Mouse (Mus musculus) kidney, adult 2 months (tissue): Measurements from ENCODE around the gene Phactr1. TPM values are rescaled to one million over a fixed set of nuclear protein-coding genes. Genes with fewer than 3 reads are reported as not detected.
A peak's percentile ranks its signal among the peaks of the same experiment; 100 is the strongest.

Experiments
- DNase-seq: peaks from one replicate; pipeline ENCODE4 v3.0.0; 2021
- H3K27ac ChIP-seq: fragments of 200-500 bp; 2 replicates; pipeline ENCODE4 v1.5.1; 2012; ENCODE audit warnings: low read depth, low read length, control low read depth, inconsistent platforms; ENCODE audit not compliant: insufficient read depth
- H3K27me3 ChIP-seq: fragments of 200-500 bp; replicated peaks from 2 replicates; pipeline ENCODE4 v1.6.1; 2012; ENCODE audit warnings: mild to moderate bottlenecking, moderate library complexity, low read length, inconsistent platforms; ENCODE audit not compliant: control insufficient read depth, insufficient read depth
- H3K36me3 ChIP-seq: fragments of 200-500 bp; 2 replicates; pipeline ENCODE4 v1.6.1; 2012; ENCODE audit warnings: mild to moderate bottlenecking, moderate library complexity, low read length, inconsistent platforms; ENCODE audit not compliant: control insufficient read depth, insufficient read depth
- H3K4me1 ChIP-seq: fragments of 200-500 bp; 2 replicates; pipeline ENCODE4 v1.6.1; 2011; ENCODE audit warnings: low read length; ENCODE audit not compliant: control insufficient read depth, insufficient read depth
- H3K4me3 ChIP-seq: fragments of 200-500 bp; 2 replicates; pipeline ENCODE4 v1.5.1; 2011; ENCODE audit warnings: mild to moderate bottlenecking, low read depth, low read length, control low read depth; ENCODE audit not compliant: insufficient read depth
- CTCF ChIP-seq: fragments of 200-500 bp; conservative IDR thresholded peaks from 2 replicates; pipeline ENCODE4 v1.5.1; 2011; ENCODE audit warnings: low read depth, mild to moderate bottlenecking, control low read depth, low read length, moderate library complexity, mixed read lengths; ENCODE audit not compliant: insufficient read depth, insufficient read length
- POLR2A ChIP-seq: fragments of 200-500 bp; IDR thresholded peaks from one replicate; pipeline ENCODE4 v1.6.1; 2011; ENCODE audit warnings: low read depth, low read length, control low read depth
- WGBS: fragments of 180-500 bp; shearing (Covaris S2); methylation state at CpG from one replicate; pipeline ENCODE4 v1.1.7; 2018; 5-methylcytosine and 5-hydroxymethylcytosine counted together
- polyA plus RNA-seq: library from polyadenylated mRNA; depleted of rRNA; stranded (reverse); fragments of >200 nt; gene quantifications from 2 replicates; pipeline ENCODE4 v1.2.3, GENCODE M21; 2012

Phactr1 gene
- polyA plus RNA-seq, 1 experiment, result 8.9 TPM

DNA sequence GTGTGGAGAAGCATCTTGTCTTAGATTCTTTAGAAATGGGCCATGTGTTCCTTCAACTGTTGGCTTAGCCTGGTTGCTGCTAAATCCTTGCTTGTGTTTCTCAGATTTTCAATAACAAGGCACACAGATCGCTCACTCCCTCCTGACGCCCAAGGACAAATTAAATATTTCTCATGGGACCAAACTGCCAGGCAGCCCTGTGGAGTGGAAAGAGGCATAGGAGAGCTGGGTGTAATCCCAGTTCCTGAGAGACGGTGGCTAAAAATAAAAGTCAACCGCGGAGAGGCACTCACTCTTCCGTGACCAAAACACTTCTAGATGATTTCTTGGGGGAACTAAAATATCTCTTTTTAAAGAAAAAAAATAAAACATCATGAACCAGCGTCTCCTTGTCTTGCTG is 143.5 kb downstream of the Phactr1 start:
- no peak for TF ChIP-seq CTCF
- TF ChIP-seq POLR2A, result no peak
- 60% methylated on average over 7 of the region's 7 CpGs for WGBS
- Histone ChIP-seq H3K4me1 (peaks cover 4% of the 10 kb centered on the region; the same call in 1 of the 2 replicates), H3K27me3 (no peaks in the 10 kb centered on the region), H3K36me3 (no peaks in the 10 kb centered on the region), H3K27ac (no peak overlapping the region), H3K4me3 (no peak overlapping the region)
- no peak for DNase-seq

DNA sequence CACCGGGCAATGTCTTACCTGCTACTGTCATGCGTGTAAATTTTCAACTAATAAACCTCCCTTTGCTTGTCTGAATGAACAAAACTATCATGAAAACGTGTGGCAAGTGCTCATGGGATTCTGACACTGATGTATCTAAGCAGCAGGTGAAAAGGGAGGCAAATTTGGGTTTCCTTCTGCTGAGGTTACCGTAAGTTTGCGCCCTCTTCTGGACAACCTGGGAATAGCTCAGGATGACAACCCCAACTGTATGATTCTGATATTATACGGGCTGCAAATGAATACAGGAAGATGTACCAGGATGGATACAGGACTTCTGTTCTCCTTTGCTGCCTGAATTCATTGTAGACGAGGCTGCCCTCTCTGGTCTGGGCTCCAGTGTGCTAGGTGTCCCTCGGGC is 146.2 kb downstream of the Phactr1 start:
- H3K4me3 ChIP-seq, result no peak overlapping the region
- H3K4me1 ChIP-seq, result peaks cover 4% of the 10 kb centered on the region; the same call in 1 of the 2 replicates
- H3K27me3 ChIP-seq, result no peaks in the 10 kb centered on the region
- 64% methylated on average over 8 of the region's 8 CpGs for WGBS
- DNase-seq, result peak; percentile 44
- no peak overlapping the region for H3K27ac ChIP-seq
- TF ChIP-seq CTCF (peak; percentile 55), POLR2A (no peak)
- H3K36me3 ChIP-seq, result no peaks in the 10 kb centered on the region

DNA sequence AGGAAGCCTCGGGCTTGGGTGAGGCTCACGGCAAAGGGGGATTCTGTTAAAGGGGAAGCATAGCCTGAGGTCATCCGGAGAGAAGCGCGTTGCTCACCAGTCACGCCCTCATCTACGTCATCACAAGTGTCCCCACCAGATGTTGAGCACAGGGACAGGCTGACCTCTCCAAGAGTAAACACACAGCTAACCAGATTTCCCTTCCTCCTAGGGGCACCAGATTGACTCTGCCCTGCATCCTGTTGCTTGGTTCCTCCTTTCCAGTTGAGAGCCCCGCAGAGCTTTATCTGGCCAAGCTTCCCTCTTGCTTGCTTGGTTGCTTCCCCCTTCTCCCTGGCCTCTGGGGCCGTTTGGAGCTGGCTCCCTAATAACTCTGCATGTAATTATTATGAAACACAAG is 148.6 kb downstream of the Phactr1 start:
- no peak overlapping the region for H3K27ac ChIP-seq
- no peaks in the 10 kb centered on the region for H3K36me3 ChIP-seq
- H3K4me1 ChIP-seq, result no peaks in the 10 kb centered on the region
- peak; percentile 21 for DNase-seq
- H3K4me3 ChIP-seq, result no peak overlapping the region
- WGBS, result 15% methylated on average over 9 of the region's 9 CpGs
- no peak for TF ChIP-seq POLR2A
- TF ChIP-seq CTCF, result no peak
- H3K27me3 ChIP-seq, result no peaks in the 10 kb centered on the region

GRCm38 (mm10) chr13:42835441-42835840 is 155.0 kb downstream of the Phactr1 start:
- WGBS, result 39% methylated on average over 2 of the region's 2 CpGs
- Histone ChIP-seq H3K36me3 (no peaks in the 10 kb centered on the region), H3K27me3 (no peaks in the 10 kb centered on the region), H3K27ac (no peak overlapping the region), H3K4me1 (no peaks in the 10 kb centered on the region), H3K4me3 (no peak overlapping the region)
- no peak for TF ChIP-seq POLR2A
- no peak for TF ChIP-seq CTCF
- DNase-seq, result peak; percentile 38

DNA sequence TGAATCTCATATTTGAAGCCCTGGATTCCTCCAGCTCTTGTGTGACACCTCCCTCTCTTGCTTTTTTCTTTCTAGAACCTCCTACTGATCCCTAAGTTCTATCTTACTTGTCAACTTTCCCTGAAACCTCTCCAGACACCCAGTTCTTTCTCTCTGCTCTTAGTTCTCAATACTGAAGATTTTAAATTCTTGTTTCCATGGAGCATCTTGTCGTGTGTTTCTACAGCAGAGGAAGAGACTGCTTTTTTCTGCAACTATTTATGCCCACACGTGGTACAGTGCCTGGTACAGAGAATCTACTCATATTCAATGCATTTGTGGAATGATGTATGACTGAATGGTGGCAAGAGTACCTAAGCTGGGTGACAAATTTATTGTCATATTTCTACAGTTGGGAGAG is 158.9 kb downstream of the Phactr1 start:
- no peaks in the 10 kb centered on the region for H3K27me3 ChIP-seq
- TF ChIP-seq POLR2A (no peak), CTCF (no peak)
- H3K4me3 ChIP-seq, result no peak overlapping the region
- WGBS, result 69% methylated on average over 2 of the region's 2 CpGs
- H3K27ac ChIP-seq, result no peak overlapping the region
- DNase-seq, result no peak
- H3K36me3 ChIP-seq, result no peaks in the 10 kb centered on the region
- no peaks in the 10 kb centered on the region for H3K4me1 ChIP-seq

DNA sequence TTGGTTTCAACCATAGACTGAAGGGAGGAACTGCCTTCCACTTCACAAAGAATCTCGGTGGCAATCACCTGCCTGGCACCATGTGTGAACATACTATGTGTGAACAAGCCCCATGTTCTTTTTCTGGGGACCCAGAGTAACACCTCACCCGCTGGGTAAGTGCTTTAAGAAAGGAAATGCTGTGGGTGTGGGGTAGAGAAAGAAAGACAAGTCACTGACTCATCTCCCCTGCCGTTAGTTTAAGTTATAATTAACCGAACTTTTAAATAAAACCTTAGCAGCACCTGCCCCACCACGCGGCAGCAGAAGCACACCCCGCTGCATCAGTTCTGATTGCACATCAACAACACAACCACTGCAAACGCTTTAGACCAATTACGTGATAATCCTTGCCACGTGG is 171.7 kb downstream of the Phactr1 start:
- TF ChIP-seq CTCF (no peak), POLR2A (no peak)
- Histone ChIP-seq H3K36me3 (no peaks in the 10 kb centered on the region), H3K27me3 (no peaks in the 10 kb centered on the region), H3K27ac (no peak overlapping the region), H3K4me3 (no peak overlapping the region), H3K4me1 (no peaks in the 10 kb centered on the region)
- no peak for DNase-seq
- 52% methylated on average over 10 of the region's 10 CpGs for WGBS

- TF ChIP-seq CTCF (no peak), POLR2A (no peak)
- 27% methylated on average over 11 of the region's 11 CpGs for WGBS
- no peak overlapping the region for H3K27ac ChIP-seq
- H3K36me3 ChIP-seq, result no peaks in the 10 kb centered on the region
- no peak for DNase-seq
- H3K4me1 ChIP-seq, result no peaks in the 10 kb centered on the region
- no peaks in the 10 kb centered on the region for H3K27me3 ChIP-seq
- no peak overlapping the region for H3K4me3 ChIP-seq
These were observed 173.6 kb downstream of the Phactr1 start for GRCm38 (mm10) chr13:42853900-42854595.
